Mouse (Mus musculus) neural tube, embryonic 11.5 days (tissue): Measurements from ENCODE around the gene Kif1b. TPM values are rescaled to one million over a fixed set of nuclear protein-coding genes. Genes with fewer than 3 reads are reported as not detected.
A peak's percentile ranks its signal among the peaks of the same experiment; 100 is the strongest.

Experiments
- ATAC-seq: fragments of 200-750 bp; cut with Nextera tagmentation; 2 replicates; pipeline ENCODE4 v1.8.0; 2017; ENCODE audit warnings: moderate number of reproducible peaks, mild to moderate bottlenecking, moderate TSS enrichment, moderate library complexity; ENCODE audit not compliant: insufficient read depth, low FRiP score, low TSS enrichment
- DNase-seq: peaks from one replicate; pipeline ENCODE4 v3.0.0-alpha.2; 2015; ENCODE audit warnings: low spot score
- H3K27ac ChIP-seq: fragments of 300-500 bp; sonication (generic); 2 replicates; pipeline ENCODE4 v1.5.1; 2014; ENCODE audit warnings: low read depth, mild to moderate bottlenecking, low read length
- H3K27me3 ChIP-seq: fragments of 300-500 bp; sonication (generic); 2 replicates; pipeline ENCODE4 v1.6.1; 2014; ENCODE audit warnings: mild to moderate bottlenecking, low read length, mixed read lengths; ENCODE audit not compliant: control insufficient read depth, insufficient read depth
- H3K36me3 ChIP-seq: fragments of 300-500 bp; sonication (generic); 2 replicates; pipeline ENCODE4 v1.6.1; 2014; ENCODE audit warnings: mild to moderate bottlenecking, low read length, moderate library complexity, mixed read lengths; ENCODE audit not compliant: control insufficient read depth, insufficient read depth
- H3K4me1 ChIP-seq: fragments of 300-500 bp; sonication (generic); 2 replicates; pipeline ENCODE4 v1.6.1; 2014; ENCODE audit warnings: low read length, mixed read lengths; ENCODE audit not compliant: control insufficient read depth, insufficient read depth
- H3K4me2 ChIP-seq: fragments of 300-500 bp; sonication (generic); 2 replicates; pipeline ENCODE4 v1.6.1; 2014; ENCODE audit warnings: low read depth, mild to moderate bottlenecking, moderate library complexity
- H3K4me3 ChIP-seq: fragments of 300-500 bp; sonication (generic); 2 replicates; pipeline ENCODE4 v1.5.1; 2014; ENCODE audit warnings: low read depth, low read length
- H3K9ac ChIP-seq: fragments of 300-500 bp; sonication (generic); 2 replicates; pipeline ENCODE4 v1.6.1; 2014; ENCODE audit warnings: mild to moderate bottlenecking, low read length
- H3K9me3 ChIP-seq: fragments of 300-500 bp; sonication (generic); 2 replicates; pipeline ENCODE4 v1.6.1; 2016; ENCODE audit warnings: low read length; ENCODE audit not compliant: control insufficient read depth
- WGBS: fragments of 180-500 bp; shearing (Covaris S2); extraction: QIAGEN DNeasy Blood & Tissue Kit; methylation state at CpG from one replicate; pipeline ENCODE4 v1.1.7; 2014; 5-methylcytosine and 5-hydroxymethylcytosine counted together
- polyA plus RNA-seq: library from polyadenylated mRNA; unstranded; fragments of >200 nt; fragmentation: Nextera tagmentation; extraction: Ambion mirVana; gene quantifications from 2 replicates; pipeline ENCODE4 v1.2.1, GENCODE M21; 2014

The Kif1b gene
- polyA plus RNA-seq, result 99.2 and 104 TPM in 2 replicates

GRCm38 (mm10) chr4:149307596-149308490 is at the start of gene Kif1b:
Gene Kif1b (minus strand): TSS chr4:149307693.
- H3K36me3 ChIP-seq, result no peaks in the 10 kb centered on the region
- H3K27ac ChIP-seq, result peak within 1 kb of the TSS; percentile 90
- WGBS, result under 1% methylated on average over 79 of the region's 79 CpGs
- peak; percentile 99 for DNase-seq
- H3K4me3 ChIP-seq, result peak within 1 kb of the TSS; percentile 99
- peak within 1 kb of the TSS; percentile 98 for H3K9ac ChIP-seq
- H3K4me1 ChIP-seq, result peaks cover 10% of the 10 kb centered on the region
- H3K4me2 ChIP-seq, result peak within 1 kb of the TSS; percentile 69
- H3K9me3 ChIP-seq, result no peaks in the 10 kb centered on the region
- no peaks in the 10 kb centered on the region for H3K27me3 ChIP-seq
- peak; percentile 96 for ATAC-seq

- ATAC-seq, result no peak
- WGBS, result 98% methylated on average over 8 of the region's 8 CpGs
- Histone ChIP-seq H3K27ac (no peak overlapping the region), H3K4me3 (no peak overlapping the region), H3K9me3 (no peaks in the 10 kb centered on the region), H3K27me3 (no peaks in the 10 kb centered on the region), H3K36me3 (peaks cover 18% of the 10 kb centered on the region), H3K4me1 (no peaks in the 10 kb centered on the region), H3K4me2 (no peak overlapping the region), H3K9ac (no peak overlapping the region)
- DNase-seq, result no peak
Measured at GRCm38 (mm10) chr4:149354671-149355070, 47.2 kb upstream of the Kif1b start.

GRCm38 (mm10) chr4:149351596-149352150 is 44.2 kb upstream of the Kif1b start:
- Histone ChIP-seq H3K4me1 (no peaks in the 10 kb centered on the region), H3K27ac (no peak overlapping the region), H3K4me2 (no peak overlapping the region), H3K9ac (no peak overlapping the region), H3K27me3 (no peaks in the 10 kb centered on the region), H3K4me3 (no peak overlapping the region), H3K36me3 (peaks cover 20% of the 10 kb centered on the region), H3K9me3 (no peaks in the 10 kb centered on the region)
- ATAC-seq, result no peak
- DNase-seq, result no peak
- 85% methylated on average over 8 of the region's 8 CpGs for WGBS

GRCm38 (mm10) chr4:149348963-149349362 is 41.5 kb upstream of the Kif1b start:
- no peak overlapping the region for H3K4me2 ChIP-seq
- no peak overlapping the region for H3K27ac ChIP-seq
- DNase-seq (no peak), ATAC-seq (no peak)
- H3K9ac ChIP-seq, result no peak overlapping the region
- H3K9me3 ChIP-seq, result no peaks in the 10 kb centered on the region
- no peak overlapping the region for H3K4me3 ChIP-seq
- H3K36me3 ChIP-seq, result peaks cover 10% of the 10 kb centered on the region
- no peaks in the 10 kb centered on the region for H3K27me3 ChIP-seq
- WGBS, result 86% methylated on average over 5 of the region's 5 CpGs
- no peaks in the 10 kb centered on the region for H3K4me1 ChIP-seq

GRCm38 (mm10) chr4:149345873-149346272 is 38.4 kb upstream of the Kif1b start:
- peaks cover 10% of the 10 kb centered on the region for H3K36me3 ChIP-seq
- H3K27me3 ChIP-seq, result no peaks in the 10 kb centered on the region
- no peak for ATAC-seq
- H3K9ac ChIP-seq, result no peak overlapping the region
- H3K9me3 ChIP-seq, result no peaks in the 10 kb centered on the region
- no peaks in the 10 kb centered on the region for H3K4me1 ChIP-seq
- no peak overlapping the region for H3K27ac ChIP-seq
- WGBS, result 83% methylated on average over 5 of the region's 5 CpGs
- no peak overlapping the region for H3K4me2 ChIP-seq
- no peak overlapping the region for H3K4me3 ChIP-seq
- DNase-seq, result no peak

- Histone ChIP-seq H3K4me3 (no peak overlapping the region), H3K27me3 (no peaks in the 10 kb centered on the region), H3K9me3 (no peaks in the 10 kb centered on the region), H3K36me3 (peaks cover 10% of the 10 kb centered on the region), H3K4me2 (no peak overlapping the region), H3K9ac (no peak overlapping the region), H3K27ac (no peak overlapping the region), H3K4me1 (no peaks in the 10 kb centered on the region)
- no peak for ATAC-seq
- WGBS, result 88% methylated on average over 8 of the region's 8 CpGs
- DNase-seq, result no peak
Measured at GRCm38 (mm10) chr4:149344311-149344710, 36.8 kb upstream of the Kif1b start.

GRCm38 (mm10) chr4:149340680-149341079 is 33.2 kb upstream of the Kif1b start:
- H3K9me3 ChIP-seq, result no peaks in the 10 kb centered on the region
- ATAC-seq (no peak), DNase-seq (no peak)
- no peak overlapping the region for H3K9ac ChIP-seq
- H3K4me3 ChIP-seq, result no peak overlapping the region
- H3K27ac ChIP-seq, result no peak overlapping the region
- no peaks in the 10 kb centered on the region for H3K27me3 ChIP-seq
- no peaks in the 10 kb centered on the region for H3K4me1 ChIP-seq
- no peak overlapping the region for H3K4me2 ChIP-seq
- 58% methylated on average over 2 of the region's 2 CpGs for WGBS
- peaks cover 8% of the 10 kb centered on the region for H3K36me3 ChIP-seq

- no peak overlapping the region for H3K4me2 ChIP-seq
- H3K36me3 ChIP-seq, result peaks cover 8% of the 10 kb centered on the region
- no peak overlapping the region for H3K27ac ChIP-seq
- H3K4me1 ChIP-seq, result no peaks in the 10 kb centered on the region
- ATAC-seq (no peak), DNase-seq (no peak)
- no peaks in the 10 kb centered on the region for H3K27me3 ChIP-seq
- no peak overlapping the region for H3K9ac ChIP-seq
- no peaks in the 10 kb centered on the region for H3K9me3 ChIP-seq
- H3K4me3 ChIP-seq, result no peak overlapping the region
- 76% methylated on average over 5 of the region's 5 CpGs for WGBS
Measured at GRCm38 (mm10) chr4:149339426-149340214, 32.1 kb upstream of the Kif1b start.
